Mouse (Mus musculus): ENCODE results near the gene Olfr988. TPM values are rescaled to one million over a fixed set of nuclear protein-coding genes. Genes with fewer than 3 reads are reported as not detected.

The Olfr988 gene
- polyA plus RNA-seq (2014; fragmentation: Illumina TruSeq; extraction: RNeasy Lipid Tissue Mini Kit (QIAGEN cat#74804); ENCODE audit: low read depth, low replicate concordance), result not detected

GRCm38 (mm10) chr2:85363127-85363526 lies at the start of gene Olfr988:
Gene Olfr988 (minus strand): TSS chr2:85363227.

GRCm38 (mm10) chr2:85409369-85409768 lies 46.3 kb upstream of the Olfr988 start, which contains the start of gene Olfr992:
Gene Olfr992 (minus strand): TSS chr2:85409469.

GRCm38 (mm10) chr2:85339215-85339614 lies 23.8 kb downstream of the Olfr988 start, which contains the start of gene Olfr987:
Gene Olfr987 (minus strand): TSS chr2:85339315.

Other genes starting within 250 kb of the Olfr988 start
- gene Aplnr, start 227.0 kb downstream of the Olfr988 start, polyA plus RNA-seq (2014; fragmentation: Illumina TruSeq; extraction: RNeasy Lipid Tissue Mini Kit (QIAGEN cat#74804); ENCODE audit: low read depth, low replicate concordance), result 5.3 TPM
- 1.1 TPM for gene Lrrc55, start 166.0 kb downstream of the Olfr988 start, polyA plus RNA-seq (2014; fragmentation: Illumina TruSeq; extraction: RNeasy Lipid Tissue Mini Kit (QIAGEN cat#74804); ENCODE audit: low read depth, low replicate concordance)
- gene Olfr987, start 23.9 kb downstream of the Olfr988 start, polyA plus RNA-seq (2014; fragmentation: Illumina TruSeq; extraction: RNeasy Lipid Tissue Mini Kit (QIAGEN cat#74804); ENCODE audit: low read depth, low replicate concordance), result not detected
- not detected for gene Olfr992, start 46.2 kb upstream of the Olfr988 start, polyA plus RNA-seq (2014; fragmentation: Illumina TruSeq; extraction: RNeasy Lipid Tissue Mini Kit (QIAGEN cat#74804); ENCODE audit: low read depth, low replicate concordance)
- gene Olfr993, start 51.6 kb upstream of the Olfr988 start, polyA plus RNA-seq (2014; fragmentation: Illumina TruSeq; extraction: RNeasy Lipid Tissue Mini Kit (QIAGEN cat#74804); ENCODE audit: low read depth, low replicate concordance), result not detected
- not detected for gene Olfr994, start 73.2 kb upstream of the Olfr988 start, polyA plus RNA-seq (2014; fragmentation: Illumina TruSeq; extraction: RNeasy Lipid Tissue Mini Kit (QIAGEN cat#74804); ENCODE audit: low read depth, low replicate concordance)
- not detected for gene Olfr995, start 80.4 kb upstream of the Olfr988 start, polyA plus RNA-seq (2014; fragmentation: Illumina TruSeq; extraction: RNeasy Lipid Tissue Mini Kit (QIAGEN cat#74804); ENCODE audit: low read depth, low replicate concordance)
- gene 4833423E24Rik, start 155.8 kb upstream of the Olfr988 start, polyA plus RNA-seq (2014; fragmentation: Illumina TruSeq; extraction: RNeasy Lipid Tissue Mini Kit (QIAGEN cat#74804); ENCODE audit: low read depth, low replicate concordance), result not detected
- gene Olfr996, start 216.0 kb upstream of the Olfr988 start, polyA plus RNA-seq (2014; fragmentation: Illumina TruSeq; extraction: RNeasy Lipid Tissue Mini Kit (QIAGEN cat#74804); ENCODE audit: low read depth, low replicate concordance), result not detected
- not detected for gene Olfr998, start 225.7 kb upstream of the Olfr988 start, polyA plus RNA-seq (2014; fragmentation: Illumina TruSeq; extraction: RNeasy Lipid Tissue Mini Kit (QIAGEN cat#74804); ENCODE audit: low read depth, low replicate concordance)
- not detected for gene Olfr1000, start 248.7 kb upstream of the Olfr988 start, polyA plus RNA-seq (2014; fragmentation: Illumina TruSeq; extraction: RNeasy Lipid Tissue Mini Kit (QIAGEN cat#74804); ENCODE audit: low read depth, low replicate concordance)